Mouse (Mus musculus): Measurements from ENCODE around the gene Miga1. TPM values are rescaled to one million over a fixed set of nuclear protein-coding genes. Genes with fewer than 3 reads are reported as not detected.

Miga1 gene
- total and polyA plus RNA-seq, 3 experiments: 25.3 to 44.7 (median 32.5) TPM

DNA sequence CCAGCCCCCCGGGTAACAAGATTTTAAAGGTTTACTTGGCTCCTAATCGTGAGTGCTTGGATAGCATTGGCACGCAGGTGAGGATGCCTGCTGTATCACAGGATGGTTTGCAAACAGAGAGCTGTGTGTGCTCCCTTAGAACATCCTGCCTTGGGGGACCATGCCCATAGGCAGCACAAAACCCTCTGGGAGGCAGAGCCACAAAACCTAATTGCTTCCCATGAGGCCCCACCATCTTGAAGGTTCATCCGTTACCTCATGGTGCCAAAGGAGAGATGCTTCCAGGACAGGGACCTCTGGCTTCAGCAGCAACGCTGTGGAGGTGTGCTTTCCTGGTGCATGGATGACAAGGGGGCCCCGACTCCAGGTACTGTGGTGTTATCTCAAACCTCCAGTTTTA, 68.3 kb downstream of the Miga1 start:
- dilution Hi-C loops (cut with MboI; ENCODE audit: extremely low pct_ligation_motif_present, extremely low pct_unique_long_range_greater_than_20kb, low sequenced_read_pairs) (no loop called here), in situ Hi-C loops (cut with MboI; ENCODE audit: low pct_ligation_motif_present, low pct_unique_long_range_greater_than_20kb, low sequenced_read_pairs) (loop anchor here (25.0 kb wide), 1 partner anchor 465 kb away; no protein-coding TSS in a partner anchor)
- Histone ChIP-seq H3K4me3 (replicated peaks in 1 of 3; ENCODE audit: low read depth in 2 of 3, low read length in 2 of 3, poor library complexity in 1 of 3) (no peak overlapping the region), H3K4me2 (ENCODE audit: insufficient read depth, low read depth, poor library complexity, severe bottlenecking) (no peak overlapping the region), H3K27me3 (replicated peaks) (no peaks in the 10 kb centered on the region), H3K4me1 (ENCODE audit: control insufficient read depth in 1 of 2, insufficient read depth in 2 of 2) (no peaks in the 10 kb centered on the region), H3K9ac (ENCODE audit: insufficient read depth, low read depth) (no peak overlapping the region), H3K79me2 (replicated peaks; ENCODE audit: control insufficient read depth, extremely low read depth, insufficient read depth, poor library complexity, severe bottlenecking) (no peaks in the 10 kb centered on the region), H3K27ac (ENCODE audit: insufficient read depth, low read depth) (no peak overlapping the region), H3K36me3 (replicated peaks in 1 of 2; ENCODE audit: control insufficient read depth in 1 of 2, insufficient read depth in 1 of 2, low read length in 1 of 2) (peaks cover 25 to 51% of the 10 kb centered on the region in 2 experiments), H3K9me3 (replicated peaks; ENCODE audit: low read length) (no peaks in the 10 kb centered on the region)
- no peak for TF ChIP-seq SMC3 (IDR thresholded peaks at IDR 0.05; ENCODE audit: low read depth, low read length)
- TF ChIP-seq RCOR1 (conservative IDR thresholded peaks at IDR 0.05; ENCODE audit: low read depth, low read length): no peak
- no peak for TF ChIP-seq E2F4 (IDR thresholded peaks at IDR 0.05; ENCODE audit: insufficient replicate concordance, low read depth, low read length)
- no peak for TF ChIP-seq SIN3A (IDR thresholded peaks at IDR 0.05; ENCODE audit: low read length)
- no peak for TF ChIP-seq RAD21 (IDR thresholded peaks at IDR 0.05; ENCODE audit: low read depth, low read length)
- TF ChIP-seq MXI1 (IDR thresholded peaks at IDR 0.05; ENCODE audit: low read depth, low read length): no peak
- no peak; the same call in 1 of the 2 replicates for TF ChIP-seq POLR2AphosphoS2 (IDR thresholded peaks at IDR 0.05; ENCODE audit: low read depth, low read length)
- no peak for DNase-seq (ENCODE audit: extremely low read depth)

DNA sequence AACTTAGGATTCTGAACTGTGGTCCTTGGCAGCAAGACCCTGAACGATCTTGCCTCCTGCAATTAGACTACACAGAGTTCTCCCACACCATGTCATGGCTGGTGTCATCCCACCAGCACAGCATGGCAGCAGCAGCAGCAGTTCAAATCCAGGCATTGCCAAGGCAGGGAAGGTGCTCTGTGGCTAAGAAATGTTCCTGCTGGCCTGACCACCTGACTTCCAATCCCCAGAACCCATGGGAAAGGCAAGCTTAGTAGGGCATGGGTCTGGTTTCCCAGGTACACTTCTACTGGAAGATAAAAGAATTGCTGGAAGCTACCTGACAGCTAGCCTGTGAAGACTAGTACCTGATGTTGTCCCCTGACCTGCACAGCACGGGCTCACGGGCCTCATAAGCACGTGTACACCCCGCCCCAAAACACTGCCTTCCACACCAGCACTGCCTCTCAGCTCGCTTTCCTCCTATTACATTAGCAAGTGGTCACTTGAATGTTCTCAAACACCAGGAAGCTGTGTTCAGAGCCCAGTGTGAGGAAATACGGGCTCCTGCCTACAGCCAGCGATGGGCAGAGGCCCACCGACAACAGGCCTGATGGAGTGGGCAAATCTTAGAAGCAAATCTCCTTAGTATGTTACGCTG, 69.0 kb downstream of the Miga1 start:
- TF ChIP-seq IRF4 (IDR thresholded peaks at IDR 0.05; ENCODE audit: low read depth, low read length) (no peak), JUN (IDR thresholded peaks at IDR 0.05; ENCODE audit: insufficient read depth, low read depth, low read length) (no peak), CHD2 (IDR thresholded peaks at IDR 0.05; ENCODE audit: low read length) (no peak), PAX5 (IDR thresholded peaks at IDR 0.05; ENCODE audit: low read length) (no peak), BHLHE40 (IDR thresholded peaks at IDR 0.05; ENCODE audit: low read depth, low read length) (no peak), MYC (IDR thresholded peaks at IDR 0.05; ENCODE audit: low read depth, low read length) (no peak), USF1 (IDR thresholded peaks at IDR 0.05; ENCODE audit: low read depth, low read length) (no peak)
- dilution Hi-C loops (cut with MboI; ENCODE audit: extremely low pct_ligation_motif_present, extremely low pct_unique_long_range_greater_than_20kb, low sequenced_read_pairs): no loop called here

More for the DNA sequence above, 69.0 kb downstream of the Miga1 start:
- no peaks in the 10 kb centered on the region for H3K27me3 ChIP-seq (replicated peaks)
- no peak overlapping the region for H3K27ac ChIP-seq (ENCODE audit: insufficient read depth, low read depth)
- no peak for DNase-seq (ENCODE audit: extremely low read depth)
- no peaks in the 10 kb centered on the region for H3K9me3 ChIP-seq (replicated peaks; ENCODE audit: low read length)
- no peaks in the 10 kb centered on the region for H3K4me1 ChIP-seq (ENCODE audit: control insufficient read depth in 1 of 2, insufficient read depth in 2 of 2)
- peaks cover 19 to 44% of the 10 kb centered on the region in 2 experiments for H3K36me3 ChIP-seq (replicated peaks in 1 of 2; ENCODE audit: control insufficient read depth in 1 of 2, insufficient read depth in 1 of 2, low read length in 1 of 2)
- H3K4me2 ChIP-seq (ENCODE audit: insufficient read depth, low read depth, poor library complexity, severe bottlenecking): no peak overlapping the region
- in situ Hi-C loops (cut with MboI; ENCODE audit: low pct_ligation_motif_present, low pct_unique_long_range_greater_than_20kb, low sequenced_read_pairs): loop anchor here (25.0 kb wide), 1 partner anchor 466 kb away; no protein-coding TSS in a partner anchor
- no peak overlapping the region for H3K4me3 ChIP-seq (replicated peaks in 1 of 3; ENCODE audit: low read depth in 2 of 3, low read length in 2 of 3, poor library complexity in 1 of 3)
- no peak overlapping the region for H3K9ac ChIP-seq (ENCODE audit: insufficient read depth, low read depth)
- H3K79me2 ChIP-seq (replicated peaks; ENCODE audit: control insufficient read depth, extremely low read depth, insufficient read depth, poor library complexity, severe bottlenecking): no peaks in the 10 kb centered on the region
